Mouse (Mus musculus) gastrocnemius, adult 8-10 months (tissue): ENCODE data around the gene Slc22a27. TPM values are rescaled to one million over a fixed set of nuclear protein-coding genes. Genes with fewer than 3 reads are reported as not detected.
"Not testable (repeated sequence)": the region's sequence is repeated elsewhere in the genome, so short reads cannot be mapped to it uniquely, and the experiment has no call there.

Experiments
- DNase-seq, 2 experiments: peaks; one replicate each; pipeline ENCODE4 v3.0.0; 2022; ENCODE audit warnings: low spot score in 2 of 2
- microRNA-seq: library from miRNA; unstranded; fragments of <30 nt; microRNA quantifications from one replicate; pipeline ENCODE4 v1.2.0, GENCODE M21; 2022
- total RNA-seq, 4 experiments: library from RNA; stranded (reverse); gene quantifications; 2 replicates each; pipeline ENCODE4 v1.2.4; 2022

Slc22a27 gene
- total RNA-seq = not detected

DNA sequence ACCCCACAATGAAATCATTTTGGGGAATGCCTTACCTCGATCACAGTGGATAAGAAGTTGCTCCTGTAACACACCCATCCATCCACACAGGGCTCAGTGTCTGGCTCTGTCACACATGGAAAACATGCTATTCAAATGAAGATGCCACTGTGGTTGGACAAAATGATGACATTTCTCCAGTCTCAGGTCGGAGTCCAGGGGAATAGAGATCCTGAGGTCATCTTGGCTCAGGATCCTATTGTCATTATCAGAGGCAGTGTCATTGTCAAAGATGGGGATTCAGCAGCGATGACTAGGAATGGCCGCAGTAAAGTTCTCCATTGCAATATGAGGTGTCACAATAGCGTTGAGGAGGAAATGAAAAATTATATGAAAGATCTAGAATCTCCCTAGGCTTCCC, at the start of gene Slc22a27:
Slc22a27 (minus strand) TSS at position 101 of the 400 bp plus-strand sequence.
- not testable (repeated sequence) for DNase-seq

DNA sequence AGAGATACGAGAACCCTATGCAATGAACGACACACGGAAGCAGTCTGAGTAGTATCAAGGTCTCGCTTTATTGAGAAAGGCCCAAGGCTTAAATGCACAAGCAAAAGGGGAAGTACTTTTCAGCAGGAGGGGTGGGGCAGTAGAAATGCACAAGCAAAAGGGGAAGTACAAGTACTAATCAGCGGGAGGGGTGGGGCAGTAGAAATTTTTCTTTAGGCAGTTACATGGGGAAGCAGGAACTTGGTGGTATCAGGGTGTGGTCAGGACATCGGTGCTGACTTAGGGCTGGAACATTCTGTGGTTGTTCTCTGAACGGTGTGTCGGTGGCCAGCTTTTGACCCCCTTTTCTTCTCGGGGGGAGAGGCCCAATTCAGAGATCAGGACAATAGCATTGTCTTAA, 45.8 kb upstream of the Slc22a27 start:
- not testable (repeated sequence) for DNase-seq

GRCm38 (mm10) chr19:8009086-8009485, 43.3 kb upstream of the Slc22a27 start:
- DNase-seq = not testable (repeated sequence)

DNA sequence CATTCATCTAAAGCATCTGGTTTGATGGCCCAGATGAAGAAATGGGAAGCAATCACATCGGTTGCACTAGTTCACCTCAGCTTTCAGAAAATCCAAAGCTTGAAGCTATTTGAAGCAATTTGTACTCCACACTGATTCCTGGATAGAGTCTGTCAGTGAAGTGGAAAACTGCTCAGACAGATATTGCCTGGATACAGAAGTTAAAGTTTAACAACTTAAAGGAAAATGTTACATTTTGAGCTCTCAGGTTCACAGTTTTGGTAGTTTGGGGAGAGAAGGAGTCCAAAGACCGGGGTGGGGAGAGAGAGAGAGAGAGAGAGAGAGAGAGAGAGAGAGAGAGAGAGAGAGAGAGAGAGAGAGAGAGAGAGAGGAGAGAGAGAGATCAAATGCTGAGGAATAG, 2.9 kb upstream of the Slc22a27 start:
- DNase-seq = no peak

- not testable (repeated sequence) for DNase-seq
These were observed 723 bp upstream of the Slc22a27 start for GRCm38 (mm10) chr19:7966550-7966949.

- DNase-seq = not testable (repeated sequence)
These were observed 26.4 kb downstream of the Slc22a27 start for GRCm38 (mm10) chr19:7939391-7939790.

GRCm38 (mm10) chr19:7876626-7877025, 89.2 kb downstream of the Slc22a27 start:
- DNase-seq = no peak

DNA sequence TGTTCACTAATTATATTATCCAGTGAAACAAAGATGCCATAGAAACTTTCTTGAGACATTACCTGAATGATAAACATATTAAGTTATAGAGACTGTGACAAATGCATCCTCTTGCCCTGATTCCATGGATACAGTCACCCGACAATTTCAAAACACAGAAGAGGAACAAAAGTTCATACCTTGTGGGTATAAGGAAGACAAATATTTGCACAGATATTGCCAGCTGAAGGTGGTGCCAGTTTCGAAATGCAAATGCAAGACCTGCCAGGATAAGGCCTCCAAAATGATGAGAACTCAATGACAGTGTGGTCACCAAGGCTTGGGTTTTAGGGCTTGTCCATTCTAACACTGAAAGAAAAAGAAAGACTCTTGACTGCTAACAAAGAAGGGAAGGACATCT, 136.0 kb downstream of the Slc22a27 start:
- no peak for DNase-seq

Small RNAs within 50 kb of the gene (microRNA-seq; reads per million reads assigned to microRNA genes)
- not detected for gene Gm24951

Other genes starting within 250 kb of the Slc22a27 start
- gene Slc22a26, start 163.4 kb downstream of the Slc22a27 start, total RNA-seq = not detected
- not detected for gene Slc22a28, start 166.0 kb upstream of the Slc22a27 start, total RNA-seq